Mouse (Mus musculus) cerebellum, adult 2 months (tissue): ENCODE results near the gene C330021F23Rik. TPM values are rescaled to one million over a fixed set of nuclear protein-coding genes. Genes with fewer than 3 reads are reported as not detected.

Experiments
- DNase-seq, 2 experiments: peaks; one replicate each; pipeline ENCODE4 v3.0.0; 2021
- H3K27ac ChIP-seq: fragments of 200-500 bp; 2 replicates; pipeline ENCODE4 v1.5.1; 2012; ENCODE audit warnings: low read length, control low read depth, inconsistent platforms; ENCODE audit not compliant: insufficient read depth
- H3K27me3 ChIP-seq: fragments of 200-500 bp; 2 replicates; pipeline ENCODE4 v1.6.1; 2012; ENCODE audit warnings: inconsistent platforms, mild to moderate bottlenecking, low read length, moderate library complexity; ENCODE audit not compliant: control insufficient read depth, insufficient read depth
- H3K4me1 ChIP-seq: fragments of 200-500 bp; 2 replicates; pipeline ENCODE4 v1.6.1; 2011; ENCODE audit warnings: low read length; ENCODE audit not compliant: control insufficient read depth, insufficient read depth
- H3K4me3 ChIP-seq: fragments of 200-500 bp; replicated peaks from 2 replicates; pipeline ENCODE3; 2011; ENCODE audit warnings: mild to moderate bottlenecking, low read depth, low read length, control low read depth; ENCODE audit not compliant: insufficient read depth
- CTCF ChIP-seq: fragments of 200-500 bp; IDR thresholded peaks from 2 replicates; pipeline ENCODE4 v1.5.1; 2011; ENCODE audit warnings: low read depth, mild to moderate bottlenecking, control low read depth, low read length, moderate library complexity, borderline replicate concordance; ENCODE audit not compliant: insufficient read depth
- POLR2A ChIP-seq: fragments of 200-500 bp; IDR thresholded peaks from 2 replicates; pipeline ENCODE4 v1.6.1; 2011; ENCODE audit warnings: low read length, control low read depth, borderline replicate concordance; ENCODE audit not compliant: insufficient read depth
- WGBS: fragments of 180-500 bp; shearing (Covaris S2); methylation state at CpG from one replicate; pipeline ENCODE4 v1.1.7; 2018; 5-methylcytosine and 5-hydroxymethylcytosine counted together
- polyA plus RNA-seq: library from polyadenylated mRNA; depleted of rRNA; stranded (reverse); fragments of >200 nt; gene quantifications from 2 replicates; pipeline ENCODE4 v1.2.3, GENCODE M21; 2012

C330021F23Rik gene
- polyA plus RNA-seq, 1 experiment: 0.28 TPM

DNA sequence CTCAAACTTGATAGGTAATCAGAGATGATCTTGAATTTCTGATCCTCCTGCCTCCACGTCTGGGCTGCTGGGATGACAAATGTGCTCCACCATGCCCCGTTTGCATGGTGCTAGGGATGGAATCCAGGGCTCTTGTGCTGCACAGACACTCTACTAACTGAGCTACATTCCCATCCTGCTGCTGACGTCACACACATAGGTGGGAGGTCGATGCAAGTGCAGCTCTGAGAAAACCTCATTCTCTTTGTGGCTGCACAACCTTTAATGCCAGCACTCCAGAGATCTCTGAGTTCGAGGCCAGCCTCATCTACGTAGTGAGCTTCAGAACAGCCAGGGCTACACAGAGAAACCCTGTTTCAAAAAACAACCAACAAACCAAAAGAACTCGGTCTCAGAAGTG lies 28.6 kb upstream of the C330021F23Rik start:
- TF ChIP-seq CTCF: no peak
- no peak for TF ChIP-seq POLR2A
- no peaks in the 10 kb centered on the region for H3K27me3 ChIP-seq
- H3K27ac ChIP-seq: no peak overlapping the region
- no peak for DNase-seq
- H3K4me1 ChIP-seq: no peaks in the 10 kb centered on the region
- no peak overlapping the region for H3K4me3 ChIP-seq
- 84% methylated on average over 7 of the region's 7 CpGs for WGBS

DNA sequence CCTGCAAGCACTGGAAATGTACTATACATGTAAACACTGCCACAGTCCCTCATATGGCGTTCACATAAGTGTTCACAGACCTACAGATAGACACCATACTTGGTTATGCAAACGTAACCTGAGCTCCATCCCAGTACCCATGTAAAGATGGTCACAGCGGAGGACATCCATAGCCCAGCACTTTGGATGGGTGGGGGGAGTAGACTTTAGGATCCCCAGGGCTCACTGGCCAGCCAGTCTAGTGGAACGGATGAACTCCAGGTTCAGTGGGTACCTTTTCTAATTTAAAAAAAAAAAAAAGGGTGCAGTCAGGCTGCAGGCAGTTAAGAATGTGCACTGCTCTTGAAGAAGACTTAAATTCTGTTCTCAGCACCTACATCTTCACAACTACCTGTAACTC lies 27.7 kb upstream of the C330021F23Rik start:
- 94% methylated on average over 4 of the region's 4 CpGs for WGBS

DNA sequence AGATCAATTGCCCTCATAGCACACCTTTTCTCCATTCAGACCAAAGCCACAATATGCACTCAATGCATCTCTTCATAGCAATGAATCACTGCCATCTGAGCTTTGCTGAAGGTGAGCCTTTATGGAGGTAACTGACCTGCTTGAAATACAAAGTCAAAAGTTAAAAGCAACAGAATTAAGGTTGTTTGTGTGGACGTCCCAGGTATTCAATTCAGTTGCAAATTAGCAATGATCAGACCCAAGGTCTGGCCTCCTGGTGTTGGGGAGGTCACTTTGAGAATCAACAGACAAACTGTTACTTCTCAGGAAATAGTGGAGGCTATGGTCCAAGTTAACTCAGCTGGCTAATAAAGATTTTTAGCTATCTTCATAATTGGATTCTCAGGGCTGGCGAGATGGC lies 21.3 kb upstream of the C330021F23Rik start:
- Histone ChIP-seq H3K27me3 (no peaks in the 10 kb centered on the region), H3K27ac (no peak overlapping the region), H3K4me3 (no peak overlapping the region), H3K4me1 (no peaks in the 10 kb centered on the region)
- no peak for TF ChIP-seq POLR2A
- no peak for TF ChIP-seq CTCF
- WGBS: 92% methylated on average over 2 of the region's 2 CpGs
- DNase-seq: no peak

More for the DNA sequence above, 27.7 kb upstream of the C330021F23Rik start:
- Histone ChIP-seq H3K27me3 (no peaks in the 10 kb centered on the region), H3K27ac (no peak overlapping the region), H3K4me3 (no peak overlapping the region), H3K4me1 (no peaks in the 10 kb centered on the region)
- DNase-seq: no peak
- TF ChIP-seq CTCF (no peak), POLR2A (no peak)

DNA sequence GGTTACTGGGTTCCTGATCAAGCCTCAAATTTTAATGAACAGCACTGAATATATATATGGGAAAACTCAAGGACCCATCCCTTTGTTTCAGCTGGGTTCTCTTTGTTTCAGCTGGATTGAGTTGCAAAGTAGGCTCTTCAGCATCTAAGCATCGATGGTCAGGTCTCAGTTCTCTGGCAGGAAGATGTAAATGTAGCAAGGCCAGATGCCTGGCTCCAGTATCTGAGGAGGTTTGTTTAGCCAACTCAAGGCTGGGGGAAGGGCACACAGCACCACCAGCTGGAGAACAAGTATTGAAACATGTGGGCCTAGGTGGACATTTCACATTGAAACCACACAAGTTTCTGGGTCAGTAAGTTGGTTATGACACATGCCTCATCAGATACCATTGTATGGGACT lies 15.6 kb upstream of the C330021F23Rik start:
- H3K4me3 ChIP-seq: no peak overlapping the region
- no peak for TF ChIP-seq POLR2A
- TF ChIP-seq CTCF: no peak
- H3K27ac ChIP-seq: no peak overlapping the region
- WGBS: 86% methylated on average over 1 of the region's 1 CpGs
- DNase-seq: no peak
- no peaks in the 10 kb centered on the region for H3K4me1 ChIP-seq
- no peaks in the 10 kb centered on the region for H3K27me3 ChIP-seq

DNA sequence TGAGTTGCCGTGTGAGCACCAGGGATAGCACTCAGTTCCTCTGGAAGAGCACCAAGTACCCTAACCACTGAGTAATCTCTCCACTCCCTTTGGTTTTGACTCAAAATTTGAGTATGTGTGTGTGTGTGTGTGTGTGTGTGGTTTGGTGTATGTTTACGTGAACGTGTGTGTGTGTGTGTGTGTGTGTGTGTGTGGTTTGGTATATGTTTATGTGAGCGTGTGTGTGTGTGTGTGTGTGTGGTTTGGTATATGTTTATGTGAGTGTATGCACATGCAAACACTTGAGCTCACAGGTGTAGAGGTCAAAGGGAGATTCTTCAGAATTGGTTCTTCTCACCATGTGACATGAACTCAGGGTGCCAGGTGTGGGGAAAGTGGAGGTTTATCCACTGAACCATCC lies 11.7 kb upstream of the C330021F23Rik start:
- 59% methylated on average over 4 of the region's 4 CpGs for WGBS
- Histone ChIP-seq H3K4me3 (no peak overlapping the region), H3K27me3 (no peaks in the 10 kb centered on the region), H3K27ac (no peak overlapping the region), H3K4me1 (no peaks in the 10 kb centered on the region)
- no peak for DNase-seq
- TF ChIP-seq CTCF (no peak), POLR2A (no peak)

DNA sequence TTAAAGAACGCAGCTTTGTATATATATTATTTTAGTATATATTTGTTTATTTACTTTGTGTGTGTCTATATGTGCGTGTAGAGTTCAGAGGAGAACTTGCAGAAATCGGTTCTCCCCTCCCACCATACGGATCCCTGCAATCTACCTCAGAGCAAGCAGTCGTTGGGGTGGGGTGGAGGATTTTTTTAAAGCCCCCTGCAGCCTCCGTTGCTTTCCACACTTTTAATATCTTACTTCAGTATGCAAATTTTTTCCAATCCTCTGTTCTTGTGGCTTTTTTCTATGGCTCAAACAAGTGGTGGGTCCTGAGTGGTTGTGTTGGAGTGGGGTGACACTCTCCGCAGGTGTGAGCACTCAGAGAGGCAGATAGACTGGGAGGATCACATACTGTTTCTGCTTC lies 588 bp downstream of the C330021F23Rik start:
- Histone ChIP-seq H3K4me3 (no peak overlapping the region), H3K4me1 (no peaks in the 10 kb centered on the region), H3K27ac (no peak overlapping the region), H3K27me3 (no peaks in the 10 kb centered on the region)
- 7% methylated on average over 7 of the region's 7 CpGs for WGBS
- no peak for DNase-seq
- TF ChIP-seq POLR2A (no peak), CTCF (no peak)

DNA sequence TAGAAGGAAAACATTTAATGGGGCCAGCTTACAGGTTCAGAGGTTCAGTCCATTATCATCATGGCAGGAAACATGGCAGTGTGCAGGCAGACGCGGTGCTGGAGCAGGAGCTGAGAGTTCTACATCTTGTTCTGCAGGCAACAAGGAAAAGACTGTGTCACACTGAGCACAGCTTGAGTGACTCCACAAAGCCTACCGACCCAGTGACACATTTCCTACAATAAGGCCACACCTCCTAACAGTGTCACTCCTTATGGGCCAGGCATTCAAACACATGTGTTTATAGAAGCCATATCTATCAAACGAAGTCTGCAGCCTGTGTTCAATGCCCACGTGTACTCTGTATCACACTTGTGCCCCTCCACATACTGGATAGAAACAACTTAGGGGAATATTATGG lies 2.0 kb downstream of the C330021F23Rik start:
- WGBS: 83% methylated on average over 5 of the region's 5 CpGs
- no peak overlapping the region for H3K4me3 ChIP-seq
- no peaks in the 10 kb centered on the region for H3K27me3 ChIP-seq
- no peak for DNase-seq
- TF ChIP-seq POLR2A (no peak), CTCF (no peak)
- H3K27ac ChIP-seq: no peak overlapping the region
- no peaks in the 10 kb centered on the region for H3K4me1 ChIP-seq

DNA sequence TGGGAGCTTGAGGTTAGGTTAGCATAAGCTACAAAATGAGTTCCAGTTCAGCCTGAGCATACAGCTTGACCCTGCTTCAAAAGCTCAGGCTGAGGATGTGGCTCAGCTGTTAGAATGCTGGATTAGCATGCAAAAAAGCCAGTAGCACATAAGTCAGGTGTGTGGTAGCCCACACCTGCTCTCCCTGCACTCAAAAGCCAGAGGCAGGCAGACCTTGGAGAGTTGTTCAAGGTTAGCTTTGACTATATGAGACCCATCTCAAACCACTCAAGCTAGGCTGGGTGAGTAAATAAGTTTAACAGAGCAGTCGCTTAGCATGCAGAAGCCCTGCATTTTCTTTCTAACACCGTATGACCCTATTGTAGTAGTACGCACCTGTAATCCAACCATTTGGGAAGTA lies 6.8 kb downstream of the C330021F23Rik start:
- H3K27me3 ChIP-seq: no peaks in the 10 kb centered on the region
- TF ChIP-seq POLR2A (no peak), CTCF (no peak)
- WGBS: 93% methylated on average over 3 of the region's 3 CpGs
- no peak overlapping the region for H3K4me3 ChIP-seq
- DNase-seq: no peak
- no peaks in the 10 kb centered on the region for H3K4me1 ChIP-seq
- no peak overlapping the region for H3K27ac ChIP-seq
